Mouse (Mus musculus): Measurements from ENCODE around the gene Cct3.

DNA sequence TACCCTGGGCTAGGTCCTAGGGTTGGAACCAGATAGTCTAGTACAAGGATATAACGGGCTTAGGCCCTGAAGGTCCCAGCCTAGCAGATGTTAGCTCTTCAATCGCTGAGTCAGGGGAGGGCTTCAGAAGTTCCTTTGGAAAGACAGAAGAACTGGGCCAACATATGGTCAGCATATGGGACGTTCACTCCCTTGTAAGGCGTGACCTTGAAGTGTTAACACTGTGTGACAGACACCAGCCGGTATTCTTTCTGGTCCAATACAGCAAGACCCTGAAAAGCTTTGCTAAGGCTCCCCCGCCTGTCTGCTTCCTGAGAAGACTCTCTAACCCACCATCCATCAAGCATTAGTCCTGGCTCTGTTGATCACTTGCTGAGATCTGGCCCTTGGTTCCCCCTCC is 41.0 kb upstream of the Cct3 start:
- TF ChIP-seq CTCF (IDR thresholded peaks at IDR 0.05; ENCODE audit: control insufficient read depth, insufficient read depth, insufficient replicate concordance, low read depth, low read length) (no peak), POLR2A (IDR thresholded peaks at IDR 0.05; ENCODE audit: control insufficient read depth, low read depth, low read length) (no peak)

All from testis, adult 2 months (tissue).